Mouse (Mus musculus): ENCODE results near the gene Sec14l1.

- TF ChIP-seq POLR2A (IDR thresholded peaks at IDR 0.05; ENCODE audit: borderline replicate concordance, control insufficient read depth, low read depth, low read length): no peak
- no peak for TF ChIP-seq CTCF (IDR thresholded peaks at IDR 0.05; ENCODE audit: control insufficient read depth, insufficient read depth, low read length)
These were observed 53.5 kb downstream of the Sec14l1 start for GRCm38 (mm10) chr11:117168278-117169087.
